Comparison of ENCODE assay signal across 12 mouse cellular contexts in genomic region chr7:83869839-83870543, GRCm38 (mm10).
"Had no signal": no experiment of that assay in that cellular context is flagged by ENCODE, and none has a peak within 500 bp of the region (broad histone marks: within the 10 kb centered on the region; RNA-seq: fewer than 3 reads in every experiment).

No protein-coding gene starts in this region.

- H3K4me3 ChIP-seq: limb, embryonic 15.5 days; liver, embryonic 12.5 days; lung, embryonic 15.5 days; stomach, embryonic 15.5 days had no signal

- H3K4me2 ChIP-seq: limb, embryonic 15.5 days; liver, embryonic 12.5 days; lung, embryonic 15.5 days; stomach, embryonic 15.5 days had no signal

- H3K9ac ChIP-seq: limb, embryonic 15.5 days; liver, embryonic 12.5 days; lung, embryonic 15.5 days; stomach, embryonic 15.5 days had no signal

- H3K4me1 ChIP-seq: limb, embryonic 15.5 days; liver, embryonic 12.5 days; lung, embryonic 15.5 days; stomach, embryonic 15.5 days had no signal

- H3K27ac ChIP-seq: limb, embryonic 15.5 days; liver, embryonic 12.5 days; lung, embryonic 15.5 days; stomach, embryonic 15.5 days had no signal

- H3K9me3 ChIP-seq: limb, embryonic 15.5 days; liver, embryonic 12.5 days; lung, embryonic 15.5 days; stomach, embryonic 15.5 days had no signal

- ATAC-seq: intestine, embryonic 16.5 days; liver, embryonic 12.5 days had no signal

- H3K27me3 ChIP-seq: limb, embryonic 15.5 days; liver, embryonic 12.5 days; lung, embryonic 15.5 days; stomach, embryonic 15.5 days had no signal

- H3K36me3 ChIP-seq: limb, embryonic 15.5 days; liver, embryonic 12.5 days; lung, embryonic 15.5 days; stomach, embryonic 15.5 days had no signal

- DNase-seq: kidney, adult 2 months; layer of hippocampus, adult 9-11 months; layer of hippocampus, postnatal 36 days; lung, postnatal 36 days; midbrain, embryonic 14.5 days; right cerebral cortex, postnatal 14 days; thymus, postnatal 4 days had no signal
